Mouse (Mus musculus) liver, embryonic 13.5 days (tissue): ENCODE data around the gene Tomm6. TPM values are rescaled to one million over a fixed set of nuclear protein-coding genes. Genes with fewer than 3 reads are reported as not detected.

Experiments used
- ATAC-seq: fragments of 200-750 bp; cut with Nextera tagmentation; 2 replicates; pipeline ENCODE4 v1.8.0; 2017; ENCODE audit warnings: low read depth, mild to moderate bottlenecking, moderate number of reproducible peaks, moderate library complexity
- DNase-seq: peaks from one replicate; pipeline ENCODE4 v3.0.0; 2022
- H3K27ac ChIP-seq: fragments of 300-500 bp; sonication (generic); 2 replicates; pipeline ENCODE4 v1.5.1; 2015; ENCODE audit warnings: moderate library complexity, mild to moderate bottlenecking, inconsistent platforms
- H3K27me3 ChIP-seq: fragments of 300-500 bp; sonication (generic); 2 replicates; pipeline ENCODE4 v1.6.1; 2015; ENCODE audit warnings: mild to moderate bottlenecking, inconsistent platforms
- H3K36me3 ChIP-seq: fragments of 300-500 bp; sonication (generic); 2 replicates; pipeline ENCODE4 v1.6.1; 2015; ENCODE audit warnings: mild to moderate bottlenecking, inconsistent platforms
- H3K4me1 ChIP-seq: fragments of 300-500 bp; sonication (generic); replicated peaks from 2 replicates; pipeline ENCODE4 v1.6.1; 2015; ENCODE audit warnings: inconsistent platforms
- H3K4me2 ChIP-seq: fragments of 300-500 bp; sonication (generic); 2 replicates; pipeline ENCODE4 v1.6.1; 2015; ENCODE audit warnings: inconsistent platforms, mild to moderate bottlenecking, moderate library complexity
- H3K4me3 ChIP-seq: fragments of 300-500 bp; sonication (generic); replicated peaks from 2 replicates; pipeline ENCODE4 v1.5.1; 2015; ENCODE audit warnings: mild to moderate bottlenecking, inconsistent platforms
- H3K9ac ChIP-seq: fragments of 300-500 bp; sonication (generic); 2 replicates; pipeline ENCODE4 v1.6.1; 2015; ENCODE audit warnings: mild to moderate bottlenecking, inconsistent platforms
- H3K9me3 ChIP-seq: fragments of 300-500 bp; sonication (generic); replicated peaks from 2 replicates; pipeline ENCODE4 v1.6.1; 2016; ENCODE audit warnings: inconsistent platforms
- WGBS: fragments of 180-500 bp; shearing (Covaris S2); methylation state at CpG from one replicate; pipeline ENCODE4 v1.1.7; 2015; ENCODE audit not compliant: insufficient replicate concordance; 5-methylcytosine and 5-hydroxymethylcytosine counted together
- polyA plus RNA-seq: library from polyadenylated mRNA; unstranded; fragments of >200 nt; fragmentation: Nextera tagmentation; extraction: Ambion mirVana; gene quantifications from 2 replicates; pipeline ENCODE4 v1.2.1, GENCODE M21; 2015

Gene Tomm6
- polyA plus RNA-seq, 1 experiment from 2014 or later, result 289 TPM

DNA sequence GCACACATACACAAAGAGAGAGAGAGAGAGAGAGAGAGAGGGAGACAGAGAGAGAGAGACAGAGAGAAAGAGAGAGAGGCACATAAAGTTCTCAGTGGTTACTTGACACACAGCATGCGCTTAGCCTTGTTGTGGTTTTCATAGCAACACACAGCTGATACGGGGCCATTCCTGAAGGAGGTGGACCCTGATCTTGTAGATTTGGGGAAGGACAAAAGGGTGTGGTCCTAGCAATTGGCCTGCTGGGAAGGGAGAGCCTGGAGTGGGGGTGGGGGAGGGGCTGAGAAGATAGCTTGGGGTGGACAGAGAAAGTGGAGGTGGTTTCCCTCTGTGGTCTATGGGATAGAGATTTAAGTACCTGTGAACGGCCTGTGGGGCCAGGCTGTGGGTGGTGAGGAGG is 21.9 kb upstream of the Tomm6 start:
- 33% methylated on average over 3 of the region's 3 CpGs for WGBS
- Histone ChIP-seq H3K36me3 (no peaks in the 10 kb centered on the region), H3K27ac (no peak overlapping the region), H3K27me3 (peaks cover 34% of the 10 kb centered on the region), H3K4me3 (no peak overlapping the region), H3K9me3 (no peaks in the 10 kb centered on the region), H3K4me2 (no peak overlapping the region), H3K4me1 (peaks cover 7% of the 10 kb centered on the region), H3K9ac (no peak overlapping the region)
- DNase-seq (no peak), ATAC-seq (no peak)

DNA sequence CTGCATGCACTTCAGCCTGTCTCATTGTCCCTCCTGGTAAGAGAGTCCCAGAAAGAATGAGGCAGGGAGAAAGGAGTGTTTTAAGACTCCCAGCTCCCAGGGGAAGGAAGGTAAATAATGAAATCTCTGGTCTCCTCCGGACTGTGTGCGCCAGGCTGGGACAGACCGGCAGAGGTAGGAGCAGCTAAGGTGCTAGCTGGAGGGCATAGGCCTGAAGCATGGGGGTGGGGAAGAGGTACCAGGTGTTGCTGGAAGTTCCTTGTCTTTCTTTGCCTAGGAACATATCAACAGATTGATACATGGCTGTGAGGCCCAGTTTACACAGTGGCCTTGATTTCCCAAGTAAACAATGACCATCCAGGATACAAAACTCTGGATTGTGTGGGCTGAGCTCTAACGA is 20.8 kb upstream of the Tomm6 start:
- H3K27me3 ChIP-seq, result peaks cover 44% of the 10 kb centered on the region
- no peak overlapping the region for H3K9ac ChIP-seq
- no peak overlapping the region for H3K4me3 ChIP-seq
- no peak overlapping the region for H3K4me2 ChIP-seq
- H3K36me3 ChIP-seq, result no peaks in the 10 kb centered on the region
- no peak for DNase-seq
- 72% methylated on average over 4 of the region's 4 CpGs for WGBS
- peaks cover 7% of the 10 kb centered on the region for H3K4me1 ChIP-seq
- H3K27ac ChIP-seq, result no peak overlapping the region
- H3K9me3 ChIP-seq, result no peaks in the 10 kb centered on the region
- ATAC-seq, result no peak

DNA sequence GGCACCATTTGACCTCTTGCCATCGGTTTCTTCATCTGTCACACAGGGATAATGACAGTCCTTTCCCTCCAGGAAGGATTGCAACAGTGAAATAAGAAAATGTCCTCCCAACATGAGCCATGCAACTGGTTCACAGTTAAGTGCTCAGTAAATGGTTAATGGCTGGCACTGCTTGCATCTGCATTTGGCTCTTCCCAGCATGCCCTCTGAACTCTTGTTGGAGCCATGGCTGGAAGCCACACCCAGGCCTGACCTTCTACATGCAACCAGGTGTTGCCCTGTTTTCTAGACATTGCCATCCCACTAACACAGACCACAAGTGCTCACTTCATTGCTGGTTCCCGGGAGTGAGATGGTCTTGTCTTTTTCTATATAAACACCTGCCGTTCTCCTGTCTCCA is 19.8 kb upstream of the Tomm6 start:
- Histone ChIP-seq H3K9ac (no peak overlapping the region), H3K27me3 (peaks cover 54% of the 10 kb centered on the region), H3K9me3 (no peaks in the 10 kb centered on the region), H3K27ac (no peak overlapping the region), H3K4me3 (no peak overlapping the region), H3K4me1 (peaks cover 7% of the 10 kb centered on the region), H3K36me3 (0 out of 2 replicates have a peak, but pooled peaks cover 3% of the 10 kb centered on the region), H3K4me2 (no peak overlapping the region)
- DNase-seq (no peak), ATAC-seq (no peak)
- WGBS, result 58% methylated on average over 3 of the region's 3 CpGs

DNA sequence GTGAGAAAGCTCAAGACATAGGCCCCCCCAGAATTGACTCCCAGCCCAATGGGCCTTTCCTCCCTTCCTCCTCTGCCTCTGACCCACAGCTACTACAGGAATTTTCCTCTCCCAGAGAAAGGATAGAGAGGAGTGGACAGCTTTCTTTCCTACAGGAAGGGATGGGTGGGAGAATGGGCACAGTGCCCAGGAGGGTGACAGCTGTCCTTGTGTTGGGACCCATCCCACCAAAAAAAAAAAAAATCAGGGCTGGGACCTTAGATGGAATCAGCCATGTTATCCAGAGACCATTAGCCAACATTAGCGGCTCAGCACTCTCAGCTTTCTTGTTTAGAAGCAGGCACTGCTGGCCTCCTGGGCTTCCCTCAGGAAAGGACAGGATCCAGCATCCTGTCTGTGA is 18.0 kb upstream of the Tomm6 start:
- 52% methylated on average over 1 of the region's 1 CpGs for WGBS
- DNase-seq, result no peak

DNA sequence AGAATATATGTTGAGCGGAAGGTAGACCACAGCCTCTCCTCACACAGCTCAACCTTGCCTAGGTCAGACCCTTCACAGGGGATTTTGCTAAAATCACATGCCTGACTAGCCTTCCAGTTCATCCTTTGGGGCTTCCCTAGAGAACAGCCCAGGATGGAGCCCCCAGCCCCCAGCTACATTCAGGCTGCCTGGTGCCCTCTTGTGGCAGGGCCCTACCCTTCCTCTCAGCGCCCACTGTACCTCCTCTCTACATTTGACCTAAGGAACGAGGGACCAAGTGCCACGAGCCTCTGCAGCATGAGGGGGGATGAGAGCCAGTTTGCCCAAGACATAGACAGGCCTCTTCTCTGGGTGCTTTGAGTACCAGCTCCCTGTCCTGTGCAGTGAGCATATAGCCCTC is 16.5 kb upstream of the Tomm6 start:
- ATAC-seq (no peak), DNase-seq (no peak)
- Histone ChIP-seq H3K9ac (no peak overlapping the region), H3K27ac (no peak overlapping the region), H3K36me3 (0 out of 2 replicates have a peak, but pooled peaks cover 5% of the 10 kb centered on the region), H3K27me3 (peaks cover 72% of the 10 kb centered on the region), H3K9me3 (no peaks in the 10 kb centered on the region), H3K4me1 (peaks cover 8% of the 10 kb centered on the region), H3K4me3 (no peak overlapping the region), H3K4me2 (no peak overlapping the region)
- WGBS, result 66% methylated on average over 4 of the region's 4 CpGs

More for the DNA sequence above, 18.0 kb upstream of the Tomm6 start:
- no peak overlapping the region for H3K4me2 ChIP-seq
- H3K9ac ChIP-seq, result no peak overlapping the region
- no peak for ATAC-seq
- peaks cover 6% of the 10 kb centered on the region; the same call in 1 of the 2 replicates for H3K4me1 ChIP-seq
- H3K36me3 ChIP-seq, result 0 out of 2 replicates have a peak, but pooled peaks cover 5% of the 10 kb centered on the region
- H3K27ac ChIP-seq, result no peak overlapping the region
- no peaks in the 10 kb centered on the region for H3K9me3 ChIP-seq
- H3K4me3 ChIP-seq, result no peak overlapping the region
- H3K27me3 ChIP-seq, result peaks cover 69% of the 10 kb centered on the region

DNA sequence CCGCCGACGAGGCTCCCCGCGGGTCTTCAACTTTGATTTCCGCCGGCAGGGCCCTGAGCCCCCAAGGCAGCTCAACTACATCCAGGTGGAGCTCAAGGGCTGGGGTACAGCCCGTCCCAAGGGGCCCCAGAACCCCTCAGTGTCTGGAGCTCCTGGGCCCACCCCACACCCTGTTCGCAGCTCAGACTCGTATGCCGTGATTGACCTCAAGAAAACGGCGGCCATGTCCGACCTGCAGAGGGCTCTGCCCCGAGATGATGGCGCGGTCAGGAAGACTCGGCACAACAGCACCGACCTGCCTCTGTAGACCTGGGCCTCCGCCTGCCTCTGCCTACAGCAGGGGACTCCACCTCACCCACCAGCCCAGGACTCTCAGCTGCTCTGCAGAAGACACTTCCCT is 15.4 kb upstream of the Tomm6 start:
- Histone ChIP-seq H3K9ac (no peak overlapping the region), H3K4me3 (no peak overlapping the region), H3K4me1 (peaks cover 14% of the 10 kb centered on the region), H3K27ac (no peak overlapping the region), H3K4me2 (no peak overlapping the region), H3K27me3 (peaks cover 69% of the 10 kb centered on the region), H3K9me3 (no peaks in the 10 kb centered on the region), H3K36me3 (0 out of 2 replicates have a peak, but pooled peaks cover 5% of the 10 kb centered on the region)
- no peak for DNase-seq
- ATAC-seq, result no peak
- WGBS, result 17% methylated on average over 20 of the region's 20 CpGs

DNA sequence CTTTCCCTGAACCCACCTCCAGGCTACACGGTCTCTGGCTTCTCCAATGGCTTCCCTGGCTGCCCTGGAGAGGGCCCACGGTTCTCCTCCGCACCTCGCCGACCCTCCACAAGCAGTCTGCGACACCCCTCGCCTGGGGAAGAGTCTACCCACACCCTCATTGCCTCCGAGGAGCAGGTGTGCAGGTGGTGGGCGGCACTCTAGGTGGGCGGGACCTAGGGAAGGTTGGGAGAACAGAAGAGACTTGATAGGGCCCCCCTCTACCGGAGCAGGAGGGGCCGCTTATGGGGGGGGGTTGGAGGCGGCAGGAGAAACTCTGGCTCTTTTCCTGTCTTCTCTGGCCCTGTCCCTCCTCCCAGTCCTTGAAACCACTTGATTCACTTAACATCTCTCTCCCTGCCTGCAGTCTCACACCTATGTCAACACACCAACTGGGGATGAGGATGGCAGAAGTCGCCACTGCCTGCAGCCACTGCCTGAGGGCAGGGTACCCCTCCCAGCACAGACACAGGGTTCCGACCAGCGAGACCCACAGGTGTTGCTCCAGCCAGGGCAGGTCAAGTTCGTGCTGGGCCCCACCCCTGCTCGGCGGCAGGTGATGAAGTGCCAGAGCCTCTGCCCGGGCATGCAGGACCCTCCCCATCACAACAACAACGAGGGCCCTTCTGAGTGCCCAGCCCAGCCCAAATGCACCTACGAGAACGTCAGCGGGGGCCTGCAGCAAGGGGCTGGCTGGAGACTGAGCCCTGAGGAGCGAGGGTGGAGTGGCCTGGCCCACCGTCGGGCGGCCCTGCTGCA is 14.6 kb upstream of the Tomm6 start:
- Histone ChIP-seq H3K4me2 (no peak overlapping the region), H3K4me3 (no peak overlapping the region), H3K27me3 (peaks cover 74% of the 10 kb centered on the region), H3K9ac (no peak overlapping the region), H3K9me3 (no peaks in the 10 kb centered on the region), H3K36me3 (0 out of 2 replicates have a peak, but pooled peaks cover 5% of the 10 kb centered on the region), H3K4me1 (peaks cover 21% of the 10 kb centered on the region), H3K27ac (no peak overlapping the region)
- 30% methylated on average over 28 of the region's 28 CpGs for WGBS
- no peak for DNase-seq
- ATAC-seq, result no peak

DNA sequence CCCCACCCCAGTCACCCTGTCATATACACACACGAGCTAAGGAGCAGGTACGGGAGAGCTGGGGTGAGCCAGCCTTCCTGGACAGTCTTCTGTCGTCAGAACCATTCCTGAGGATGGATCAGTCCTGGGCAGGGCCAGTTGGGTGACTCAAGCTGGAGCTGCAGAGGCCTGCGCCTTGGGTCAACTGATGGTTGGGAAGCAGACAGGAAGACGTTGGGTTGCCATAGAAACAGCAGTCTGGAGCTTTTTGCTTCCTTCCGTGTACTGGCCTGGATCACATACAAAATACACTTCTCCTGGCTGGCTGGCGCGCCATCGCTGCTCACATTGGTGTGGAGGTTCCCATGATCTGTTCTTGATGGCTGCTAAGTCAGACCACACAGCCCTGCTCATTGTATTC is 13.6 kb upstream of the Tomm6 start:
- no peak overlapping the region for H3K4me2 ChIP-seq
- no peak for ATAC-seq
- DNase-seq, result no peak
- peaks cover 71% of the 10 kb centered on the region for H3K27me3 ChIP-seq
- H3K9me3 ChIP-seq, result no peaks in the 10 kb centered on the region
- WGBS, result 64% methylated on average over 9 of the region's 9 CpGs
- H3K36me3 ChIP-seq, result 0 out of 2 replicates have a peak, but pooled peaks cover 5% of the 10 kb centered on the region
- H3K9ac ChIP-seq, result no peak overlapping the region
- H3K4me1 ChIP-seq, result peaks cover 21% of the 10 kb centered on the region
- H3K27ac ChIP-seq, result no peak overlapping the region
- no peak overlapping the region for H3K4me3 ChIP-seq

DNA sequence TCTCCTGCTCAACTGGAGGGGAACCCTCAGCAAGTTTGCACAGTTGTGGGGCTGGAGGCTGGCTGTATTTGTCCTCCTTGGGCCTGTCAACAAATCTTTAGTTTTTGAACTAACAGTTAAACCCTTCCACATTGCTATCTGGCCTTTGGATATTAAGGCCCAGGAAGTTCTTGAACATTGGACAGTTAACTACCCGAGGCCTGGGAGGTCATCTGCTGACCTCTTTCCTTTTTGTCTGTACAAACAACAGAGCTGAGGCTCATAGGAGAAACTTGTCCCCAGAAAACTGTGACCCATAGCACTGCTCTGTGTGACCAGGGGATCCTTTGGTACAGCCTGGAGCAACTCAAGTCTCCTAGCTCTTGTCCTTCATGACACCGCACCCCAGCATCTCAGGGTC is 10.9 kb upstream of the Tomm6 start:
- Histone ChIP-seq H3K36me3 (0 out of 2 replicates have a peak, but pooled peaks cover 5% of the 10 kb centered on the region), H3K27me3 (peaks cover 68% of the 10 kb centered on the region), H3K9ac (no peak overlapping the region), H3K4me3 (no peak overlapping the region), H3K27ac (peak overlapping the region; percentile 36; the same call in 1 of the 2 replicates), H3K9me3 (no peaks in the 10 kb centered on the region), H3K4me1 (peaks cover 39% of the 10 kb centered on the region), H3K4me2 (no peak overlapping the region)
- ATAC-seq, result no peak
- WGBS, result 57% methylated on average over 2 of the region's 2 CpGs
- no peak for DNase-seq

DNA sequence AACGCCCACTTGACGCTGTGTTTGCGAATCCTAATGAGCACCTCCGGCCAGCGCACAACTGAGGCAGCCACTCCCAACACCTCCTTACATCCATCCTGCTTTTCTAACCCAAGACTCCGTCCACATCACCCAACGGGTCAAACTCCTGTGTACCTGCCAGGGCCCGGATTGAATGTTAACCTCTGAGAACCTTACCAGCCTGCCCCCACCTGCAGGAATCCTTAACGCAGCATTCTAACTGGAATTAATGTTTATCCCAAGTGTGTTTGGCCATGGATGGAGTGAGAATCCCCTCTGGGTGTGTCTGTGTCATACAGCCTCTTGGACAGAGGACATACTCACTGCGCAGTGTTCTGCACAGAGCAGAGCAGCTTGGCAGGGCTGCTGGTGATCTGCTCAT is 10.0 kb upstream of the Tomm6 start:
- Histone ChIP-seq H3K4me3 (no peak overlapping the region), H3K4me2 (no peak overlapping the region), H3K36me3 (0 out of 2 replicates have a peak, but pooled peaks cover 4% of the 10 kb centered on the region), H3K27me3 (peaks cover 67% of the 10 kb centered on the region), H3K4me1 (peaks cover 44% of the 10 kb centered on the region), H3K9me3 (no peaks in the 10 kb centered on the region), H3K9ac (no peak overlapping the region), H3K27ac (0 out of 2 replicates have a peak overlapping the region, but pooled peaks have one; percentile 16)
- 70% methylated on average over 10 of the region's 10 CpGs for WGBS
- DNase-seq (no peak), ATAC-seq (no peak)

DNA sequence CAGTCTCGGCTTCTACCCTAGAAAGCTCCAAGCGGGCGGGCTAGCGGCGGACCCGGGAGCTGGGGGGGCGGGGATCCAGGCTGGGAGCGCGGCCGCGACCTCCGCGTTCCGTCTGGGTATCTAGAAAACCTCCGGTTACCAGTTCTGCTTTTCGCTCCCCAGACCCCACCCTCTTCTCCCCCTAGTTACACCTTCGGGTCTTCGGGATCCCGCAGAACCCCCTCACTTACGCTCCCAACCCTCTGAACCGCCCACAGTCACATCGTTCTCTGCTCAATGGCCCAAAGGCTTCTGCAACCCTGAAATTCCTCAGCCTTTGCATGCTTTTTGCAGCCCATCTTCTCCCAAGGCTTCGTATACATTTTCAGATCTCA is 7.1 kb upstream of the Tomm6 start:
- WGBS, result under 1% methylated on average over 20 of the region's 23 CpGs
- no peaks in the 10 kb centered on the region for H3K9me3 ChIP-seq
- no peak for DNase-seq
- peak overlapping the region; percentile 91 for H3K4me2 ChIP-seq
- H3K4me3 ChIP-seq, result peak overlapping the region; percentile 69
- H3K4me1 ChIP-seq, result peaks cover 43% of the 10 kb centered on the region
- H3K27me3 ChIP-seq, result peaks cover 60% of the 10 kb centered on the region
- no peak for ATAC-seq
- H3K9ac ChIP-seq, result peak overlapping the region; percentile 73
- H3K36me3 ChIP-seq, result no peaks in the 10 kb centered on the region
- H3K27ac ChIP-seq, result no peak overlapping the region
